Mouse (Mus musculus) embryonic facial prominence, embryonic 14.5 days (tissue): Measurements from ENCODE around the gene Gm49721. TPM values are rescaled to one million over a fixed set of nuclear protein-coding genes. Genes with fewer than 3 reads are reported as not detected.
"Not testable (repeated sequence)": the region's sequence is repeated elsewhere in the genome, so short reads cannot be mapped to it uniquely, and the experiment has no call there.

Experiments used
- ATAC-seq: fragments of 200-750 bp; cut with Nextera tagmentation; 2 replicates; pipeline ENCODE4 v1.8.0; 2017; ENCODE audit warnings: low read depth, moderate number of reproducible peaks, moderate TSS enrichment
- DNase-seq: peaks from one replicate; pipeline ENCODE4 v3.0.0-alpha.2; 2015; ENCODE audit warnings: low spot score
- H3K27ac ChIP-seq: fragments of 300-500 bp; sonication (generic); replicated peaks from 2 replicates; pipeline ENCODE4 v1.5.1; 2014; ENCODE audit warnings: low read depth, mild to moderate bottlenecking, low read length, moderate library complexity
- H3K27me3 ChIP-seq: fragments of 300-500 bp; sonication (generic); replicated peaks from 2 replicates; pipeline ENCODE4 v1.6.1; 2014; ENCODE audit warnings: low read length; ENCODE audit not compliant: control insufficient read depth, insufficient read depth
- H3K36me3 ChIP-seq: fragments of 300-500 bp; sonication (generic); 2 replicates; pipeline ENCODE4 v1.6.1; 2014; ENCODE audit warnings: low read length, mixed read lengths; ENCODE audit not compliant: control insufficient read depth, insufficient read depth
- H3K4me1 ChIP-seq: fragments of 300-500 bp; sonication (generic); 2 replicates; pipeline ENCODE4 v1.6.1; 2014; ENCODE audit warnings: antibody characterized with exemption, low read length; ENCODE audit not compliant: control insufficient read depth, insufficient read depth
- H3K4me2 ChIP-seq: fragments of 300-500 bp; sonication (generic); 2 replicates; pipeline ENCODE4 v1.6.1; 2014; ENCODE audit warnings: low read depth, mild to moderate bottlenecking, low read length, moderate library complexity, mixed read lengths
- H3K4me3 ChIP-seq: fragments of 300-500 bp; sonication (generic); 2 replicates; pipeline ENCODE4 v1.5.1; 2014; ENCODE audit warnings: low read depth, mild to moderate bottlenecking, low read length
- H3K9ac ChIP-seq: fragments of 300-500 bp; sonication (generic); 2 replicates; pipeline ENCODE4 v1.6.1; 2014; ENCODE audit warnings: low read depth, mild to moderate bottlenecking, low read length, moderate library complexity, mixed read lengths
- H3K9me3 ChIP-seq: fragments of 300-500 bp; sonication (generic); 2 replicates; pipeline ENCODE4 v1.6.1; 2016; ENCODE audit warnings: low read length; ENCODE audit not compliant: control insufficient read depth
- WGBS: fragments of 180-500 bp; shearing (Covaris S2); extraction: QIAGEN DNeasy Blood & Tissue Kit; methylation state at CpG from one replicate; pipeline ENCODE4 v1.1.7; 2014; 5-methylcytosine and 5-hydroxymethylcytosine counted together
- polyA plus RNA-seq: library from polyadenylated mRNA; unstranded; fragments of >200 nt; fragmentation: Nextera tagmentation; extraction: Ambion mirVana; gene quantifications from 2 replicates; pipeline ENCODE4 v1.2.1, GENCODE M21; 2014

Gm49721 gene
- polyA plus RNA-seq: 0.10 and 0.37 TPM in 2 replicates

GRCm38 (mm10) chr17:6978287-6979248, at the start of gene Gm49721:
Gene Gm49721, plus strand, starts transcription at chr17:6978904.
- H3K4me3 ChIP-seq: peak within 1 kb of the TSS; percentile 50
- H3K9ac ChIP-seq: peak within 1 kb of the TSS; percentile 67
- ATAC-seq (peak; percentile 98), DNase-seq (peak; percentile 7)
- H3K9me3 ChIP-seq, H3K27ac ChIP-seq, H3K4me1 ChIP-seq, H3K36me3 ChIP-seq, H3K27me3 ChIP-seq: not testable (repeated sequence)
- WGBS: 0% methylated on average over 14 of the region's 68 CpGs
- peak within 1 kb of the TSS; percentile 51 for H3K4me2 ChIP-seq

DNA sequence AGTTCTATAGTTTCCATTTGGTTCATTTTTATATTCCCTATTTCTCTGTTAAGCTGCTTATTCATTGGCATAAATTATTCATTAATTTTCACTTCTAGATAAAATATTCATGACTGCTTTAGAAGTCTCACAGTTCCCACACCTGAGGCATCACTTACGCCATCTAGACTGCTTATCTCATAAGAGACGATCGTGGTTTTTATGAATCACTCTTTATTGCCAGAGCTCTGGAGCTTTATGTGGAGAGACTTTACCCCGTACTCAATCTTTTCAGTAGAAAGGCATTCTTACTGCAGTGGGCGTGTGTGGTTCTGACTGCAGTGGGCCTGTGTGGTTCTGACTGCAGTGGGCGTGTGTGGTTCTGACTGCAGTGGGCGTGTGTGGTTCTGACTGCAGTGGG, 47.1 kb upstream of the Gm49721 start:
- not testable (repeated sequence) for DNase-seq, H3K4me3 ChIP-seq, H3K9me3 ChIP-seq, H3K9ac ChIP-seq, H3K4me1 ChIP-seq, H3K27me3 ChIP-seq, H3K27ac ChIP-seq, ATAC-seq, H3K4me2 ChIP-seq, H3K36me3 ChIP-seq
- WGBS: 94% methylated on average over 5 of the region's 7 CpGs

- H3K27me3 ChIP-seq, H3K9me3 ChIP-seq, H3K4me1 ChIP-seq, ATAC-seq, H3K9ac ChIP-seq, H3K4me3 ChIP-seq, H3K4me2 ChIP-seq, H3K36me3 ChIP-seq, H3K27ac ChIP-seq, DNase-seq: not testable (repeated sequence)
- no CpG with 5 or more reads among the region's 4 CpGs for WGBS
Observed at GRCm38 (mm10) chr17:6942560-6942959, 36.1 kb upstream of the Gm49721 start.

DNA sequence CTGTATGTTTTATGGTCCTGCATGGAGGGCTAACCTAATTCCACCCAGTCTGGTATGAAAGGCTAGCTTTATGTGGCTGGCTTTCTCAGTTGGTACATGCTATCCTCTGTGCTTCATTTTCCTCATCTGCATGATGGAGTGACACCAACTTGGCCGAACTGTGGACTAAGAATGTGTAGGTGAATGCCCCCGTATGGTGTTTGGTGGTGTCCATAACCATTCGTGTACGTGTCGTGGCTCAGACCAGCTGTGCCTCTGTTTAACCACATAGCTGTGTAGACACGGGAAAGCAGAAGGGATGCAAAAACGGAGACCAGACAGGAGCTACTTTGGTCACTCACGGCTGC, 31.1 kb upstream of the Gm49721 start:
- peak overlapping the region; percentile 51 for H3K4me3 ChIP-seq
- not testable (repeated sequence) for ATAC-seq, H3K9me3 ChIP-seq, DNase-seq, H3K36me3 ChIP-seq, H3K27me3 ChIP-seq, H3K27ac ChIP-seq, H3K4me1 ChIP-seq
- H3K4me2 ChIP-seq: peak overlapping the region; percentile 57
- WGBS: no CpG with 5 or more reads among the region's 8 CpGs
- peak overlapping the region; percentile 60 for H3K9ac ChIP-seq

GRCm38 (mm10) chr17:6947984-6948768, 30.5 kb upstream of the Gm49721 start, which contains the start of gene Rsph3b:
Gene Rsph3b, minus strand, starts transcription at chr17:6948682.
- not testable (repeated sequence) for H3K9me3 ChIP-seq, H3K27me3 ChIP-seq, H3K4me1 ChIP-seq, H3K36me3 ChIP-seq
- Histone ChIP-seq H3K27ac (peak within 1 kb of the TSS; percentile 77), H3K9ac (peak within 1 kb of the TSS; percentile 60), H3K4me3 (peak within 1 kb of the TSS; percentile 51), H3K4me2 (peak within 1 kb of the TSS; percentile 57)
- ATAC-seq (peak; percentile 96), DNase-seq (peak; percentile 94)
- under 1% methylated on average over 28 of the region's 73 CpGs for WGBS

- Histone ChIP-seq H3K27ac (peak overlapping the region; percentile 77), H3K4me3 (peak overlapping the region; percentile 51), H3K4me2 (peak overlapping the region; percentile 57), H3K9ac (peak overlapping the region; percentile 60)
- H3K4me1 ChIP-seq, H3K27me3 ChIP-seq, DNase-seq, H3K36me3 ChIP-seq, H3K9me3 ChIP-seq: not testable (repeated sequence)
- ATAC-seq: peak; percentile 19; the same call in 1 of the 2 replicates
- 10% methylated on average over 9 of the region's 9 CpGs for WGBS
Observed at GRCm38 (mm10) chr17:6948769-6949228, 29.9 kb upstream of the Gm49721 start.

- not testable (repeated sequence) for H3K9ac ChIP-seq, H3K4me2 ChIP-seq, ATAC-seq, H3K36me3 ChIP-seq, H3K27me3 ChIP-seq, H3K4me3 ChIP-seq, H3K4me1 ChIP-seq, H3K27ac ChIP-seq, H3K9me3 ChIP-seq
- DNase-seq: peak; percentile 4
- 84% methylated on average over 5 of the region's 8 CpGs for WGBS
Observed at GRCm38 (mm10) chr17:6958881-6959280, 19.8 kb upstream of the Gm49721 start.

- DNase-seq, H3K36me3 ChIP-seq, ATAC-seq, H3K4me1 ChIP-seq, H3K27ac ChIP-seq, H3K9ac ChIP-seq, H3K9me3 ChIP-seq, H3K27me3 ChIP-seq: not testable (repeated sequence)
- H3K4me3 ChIP-seq: peak overlapping the region; percentile 45
- WGBS: 59% methylated on average over 4 of the region's 6 CpGs
- peak overlapping the region; percentile 43 for H3K4me2 ChIP-seq
Observed at GRCm38 (mm10) chr17:6959543-6960259, 19.0 kb upstream of the Gm49721 start.
